Mouse (Mus musculus) G1E (cell line): ENCODE measurements around the gene Pip5k1b.

Experiments used
- CTCF ChIP-seq: IDR thresholded peaks from 2 replicates; pipeline ENCODE4 v1.5.1; 2012; ENCODE audit warnings: low read depth, low read length, inconsistent platforms, mixed read lengths
- GATA1 ChIP-seq: IDR thresholded peaks from 2 replicates; pipeline ENCODE4 v1.6.1; 2012; ENCODE audit warnings: borderline replicate concordance, low read length, inconsistent platforms, mixed read lengths
- POLR2AphosphoS5 ChIP-seq: IDR thresholded peaks from 2 replicates; pipeline ENCODE4 v1.6.1; 2012; ENCODE audit warnings: low read depth, low read length, inconsistent platforms; ENCODE audit not compliant: insufficient replicate concordance
- TAL1 ChIP-seq: conservative IDR thresholded peaks from 2 replicates; pipeline ENCODE4 v1.6.1; 2012; ENCODE audit warnings: low read depth, low read length, inconsistent platforms, mixed read lengths

DNA sequence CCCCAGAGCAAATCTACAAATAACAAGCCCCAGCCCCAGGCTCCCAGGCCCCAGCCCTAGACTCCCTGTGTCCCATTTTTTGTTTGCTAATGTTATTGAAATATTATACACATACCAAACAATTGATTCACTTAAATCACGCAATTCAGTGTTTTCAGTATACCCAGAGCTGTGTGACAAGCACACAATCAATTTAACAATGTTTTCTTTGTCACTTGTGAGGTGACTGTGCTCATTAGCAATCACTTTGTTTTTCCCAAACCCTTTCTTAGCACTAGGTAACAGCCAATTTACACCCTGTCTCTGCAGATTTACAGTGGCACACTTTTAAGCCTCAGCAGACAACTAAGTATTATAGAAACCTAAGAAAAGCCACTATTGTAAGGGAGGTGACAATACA is 228.7 kb downstream of the Pip5k1b start:
- no peak for TF ChIP-seq GATA1
- TF ChIP-seq CTCF = no peak
- TF ChIP-seq POLR2AphosphoS5 = no peak
- no peak for TF ChIP-seq TAL1
